In the genomic region with DNA sequence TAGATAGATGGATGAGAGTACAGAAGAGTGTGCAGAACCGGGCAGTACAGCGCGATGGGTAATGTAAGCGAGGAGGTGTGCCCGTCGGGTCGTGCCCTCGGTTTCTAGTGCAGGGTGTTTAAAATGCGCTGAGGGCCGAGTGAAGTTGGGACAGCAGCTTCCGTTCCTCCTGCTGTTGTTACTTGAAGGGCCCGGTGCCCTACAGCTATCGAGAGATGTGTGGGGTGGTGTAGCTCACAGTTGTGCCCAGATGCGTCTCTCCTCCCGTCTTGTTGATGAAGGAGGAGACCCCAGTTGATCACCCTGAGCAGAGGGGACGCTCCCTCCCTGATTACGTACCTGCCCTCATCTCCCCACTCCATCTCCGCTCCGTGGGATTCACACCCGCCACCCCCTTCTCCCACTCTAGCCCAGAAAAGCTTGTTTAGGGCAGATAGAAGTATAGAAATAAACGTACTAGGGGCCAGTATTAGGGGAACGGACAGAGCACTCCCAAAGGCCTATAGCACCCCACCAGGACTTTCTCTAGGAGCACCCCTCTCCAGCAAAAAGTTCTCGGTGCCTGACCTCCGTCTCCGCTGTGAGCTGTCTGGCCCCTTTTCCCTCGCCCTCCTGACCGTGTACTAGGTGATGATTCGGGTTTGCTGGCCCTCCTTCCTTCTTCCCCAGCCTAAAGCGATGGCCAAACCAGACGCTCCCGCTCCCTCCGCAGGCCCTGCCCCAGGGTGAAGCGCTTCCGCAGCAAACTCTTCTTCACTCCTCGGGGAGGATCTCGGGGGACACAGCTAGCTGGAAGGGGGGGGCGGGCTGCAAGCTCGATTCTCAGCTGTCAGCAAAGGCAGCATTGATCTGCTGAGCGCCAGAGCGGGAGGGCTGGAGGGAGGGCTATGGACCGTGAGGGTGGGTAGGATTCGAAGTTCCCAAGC, we compare ENCODE assay signal across 9 mouse cellular contexts. TPM values are rescaled to one million over a fixed set of nuclear protein-coding genes. Genes with fewer than 3 reads are reported as not detected.
DNase-seq lines count a peak whose midpoint lies in the region; ATAC-seq and TF ChIP-seq lines count a peak whose summit lies in the region.
"Had no signal": no experiment of that assay in that cellular context is flagged by ENCODE, and none has a peak within 500 bp of the region (broad histone marks: within the 10 kb centered on the region; RNA-seq: fewer than 3 reads in every experiment).

A gene (minus strand): TSS at position 672 of the 926 bp plus-strand sequence.

- DNase-seq in embryo, embryonic 10.5 days (ENCODE audit: low spot score), result peak; percentile 32
- no peak for DNase-seq in embryo, embryonic 10 days (ENCODE audit: low spot score)
- no peak for DNase-seq in gastrocnemius, postnatal 25 days
- DNase-seq in thymus, adult 18-20 months, result no peak
- DNase-seq in frontal cortex, adult 2 months (ENCODE audit: extremely low spot score in 1 of 2, low spot score in 1 of 2), result no peak
- no peak for DNase-seq in layer of hippocampus, adult 18-20 months (ENCODE audit: low spot score in 2 of 2)

- H3K36me3 ChIP-seq in E14TG2a.4 (ENCODE audit: insufficient read depth, low read length), result no peaks in the 10 kb centered on the region
- H3K36me3 ChIP-seq in liver, embryonic 16.5 days (ENCODE audit: control insufficient read depth, insufficient read depth), result no peaks in the 10 kb centered on the region

- H3K4me1 ChIP-seq in E14TG2a.4 (replicated peaks; ENCODE audit: low read depth, low read length), result peaks cover 38% of the 10 kb centered on the region
- peaks cover 3% of the 10 kb centered on the region for H3K4me1 ChIP-seq in liver, embryonic 16.5 days (ENCODE audit: control insufficient read depth, low read depth, low read length)

- peak within 1 kb of the TSS; percentile 77 for H3K4me3 ChIP-seq in E14TG2a.4 (replicated peaks; ENCODE audit: low read length)
- peak within 1 kb of the TSS; percentile 55 for H3K4me3 ChIP-seq in liver, embryonic 16.5 days (ENCODE audit: low read depth, low read length)

- ATAC-seq in liver, embryonic 16.5 days (ENCODE audit: low read depth), result no peak

- H3K9me3 ChIP-seq in E14TG2a.4 (ENCODE audit: low read length), result peaks cover 7% of the 10 kb centered on the region
- no peaks in the 10 kb centered on the region for H3K9me3 ChIP-seq in liver, embryonic 16.5 days (replicated peaks; ENCODE audit: control insufficient read depth, low read length)

- H3K27ac ChIP-seq in liver, embryonic 16.5 days (ENCODE audit: low read length), result no peak within 1 kb of the TSS

- H3K27me3 ChIP-seq in E14TG2a.4 (ENCODE audit: insufficient read depth, low read length), result peaks cover 85% of the 10 kb centered on the region
- peaks cover 74% of the 10 kb centered on the region for H3K27me3 ChIP-seq in liver, embryonic 16.5 days (ENCODE audit: control insufficient read depth, insufficient read depth, low read depth, low read length)

- TF ChIP-seq CTCF in E14TG2a.4 (conservative IDR thresholded peaks at IDR 0.05; ENCODE audit: low read length), result no peak

- peak within 1 kb of the TSS; percentile 74 for H3K4me2 ChIP-seq in liver, embryonic 16.5 days (ENCODE audit: low read depth, low read length)

- 2% methylated on average over 42 of the region's 42 CpGs for WGBS in liver, embryonic 16.5 days (ENCODE audit: insufficient replicate concordance)

- no peak within 1 kb of the TSS for H3K9ac ChIP-seq in liver, embryonic 16.5 days (ENCODE audit: low read depth, low read length)

RNA-seq across cellular contexts. Expression of the gene that starts here (rescaled TPM):
- total RNA-seq in gastrocnemius, postnatal 25 days (2021), result 10 to 100 TPM; 15.9 to 18.0 TPM
- 0.05 and 0.14 TPM in 2 replicates for polyA plus RNA-seq in liver, embryonic 16.5 days (2015; fragmentation: Nextera tagmentation; extraction: Ambion mirVana)
- polyA plus RNA-seq in frontal cortex, adult 2 months (2012; rRNA removed), result 7.4 and 7.8 TPM in 2 replicates
- total RNA-seq in layer of hippocampus, adult 18-20 months (2021), result 1 to 10 TPM; 3.7 to 4.4 TPM
- polyA plus RNA-seq: erythroblast, embryonic 14.5 days had no signal
